In genomic region chr6:84946106-84946505, GRCm38 (mm10) we compare ENCODE assay signal across 22 mouse cellular contexts.
A peak's percentile ranks its signal among the peaks of the same experiment; 100 is the strongest.
DNase-seq lines count a peak whose midpoint lies in the region; ATAC-seq and TF ChIP-seq lines count a peak whose summit lies in the region.
"Had no signal": no experiment of that assay in that cellular context is flagged by ENCODE, and none has a peak within 500 bp of the region (broad histone marks: within the 10 kb centered on the region; RNA-seq: fewer than 3 reads in every experiment).

No protein-coding gene starts in this region.

- no peaks in the 10 kb centered on the region for H3K9me3 ChIP-seq in forebrain, embryonic 14.5 days (replicated peaks; ENCODE audit: control insufficient read depth, low read length)
- H3K9me3 ChIP-seq in forebrain, embryonic 13.5 days (replicated peaks) = no peaks in the 10 kb centered on the region
- no peaks in the 10 kb centered on the region for H3K9me3 ChIP-seq in forebrain, embryonic 15.5 days
- H3K9me3 ChIP-seq in forebrain, embryonic 16.5 days (ENCODE audit: control insufficient read depth, low read length) = no peaks in the 10 kb centered on the region
- H3K9me3 ChIP-seq in MEL (replicated peaks; ENCODE audit: insufficient read depth, low read length) = no peaks in the 10 kb centered on the region
- H3K9me3 ChIP-seq: G1E had no signal

- no peaks in the 10 kb centered on the region for H3K79me2 ChIP-seq in MEL (ENCODE audit: control insufficient read depth, insufficient read depth, low read length, poor library complexity)

- WGBS in forebrain, embryonic 14.5 days = 60% methylated on average over 2 of the region's 2 CpGs
- 70% methylated on average over 2 of the region's 2 CpGs for WGBS in forebrain, embryonic 13.5 days
- WGBS in forebrain, embryonic 15.5 days = 46% methylated on average over 2 of the region's 2 CpGs
- WGBS in forebrain, embryonic 16.5 days = 44% methylated on average over 2 of the region's 2 CpGs

- H3K27me3 ChIP-seq in forebrain, embryonic 14.5 days (replicated peaks; ENCODE audit: control insufficient read depth, insufficient read depth, low read length) = no peaks in the 10 kb centered on the region
- H3K27me3 ChIP-seq in forebrain, embryonic 13.5 days = no peaks in the 10 kb centered on the region
- H3K27me3 ChIP-seq in forebrain, embryonic 15.5 days = no peaks in the 10 kb centered on the region
- H3K27me3 ChIP-seq in forebrain, embryonic 16.5 days (replicated peaks; ENCODE audit: control insufficient read depth, insufficient read depth, low read length) = no peaks in the 10 kb centered on the region
- H3K27me3 ChIP-seq in MEL (ENCODE audit: control insufficient read depth in 1 of 2, insufficient read depth in 2 of 2, low read length in 2 of 2) = no peaks in the 10 kb centered on the region
- H3K27me3 ChIP-seq: CH12.LX, Patski had no signal

- ATAC-seq in forebrain, embryonic 14.5 days = no peak
- ATAC-seq in forebrain, embryonic 13.5 days = no peak
- no peak for ATAC-seq in forebrain, embryonic 15.5 days (replicated peaks)
- no peak; the same call in 1 of the 2 replicates for ATAC-seq in forebrain, embryonic 16.5 days
- ATAC-seq: activated CD4-positive, CD25-positive, alpha-beta regulatory T cell, adult 4 months; CD4-positive, CD25-positive, alpha-beta regulatory T cell, adult 4 months; Patski had no signal

- TF ChIP-seq CTCF in MEL (IDR thresholded peaks at IDR 0.05 in 2 of 3, conservative IDR thresholded peaks at IDR 0.05 in 1 of 3; ENCODE audit: control insufficient read depth in 1 of 3, insufficient read depth in 1 of 3, low read depth in 2 of 3, low read length in 3 of 3, poor library complexity in 1 of 3, severe bottlenecking in 1 of 3) = no peak

- no peak overlapping the region for H3K4me3 ChIP-seq in forebrain, embryonic 14.5 days (ENCODE audit: low read depth, low read length)
- H3K4me3 ChIP-seq in forebrain, embryonic 13.5 days = no peak overlapping the region
- H3K4me3 ChIP-seq in forebrain, embryonic 15.5 days = no peak overlapping the region
- no peak overlapping the region for H3K4me3 ChIP-seq in forebrain, embryonic 16.5 days (replicated peaks; ENCODE audit: low read length)
- H3K4me3 ChIP-seq in MEL (ENCODE audit: control insufficient read depth in 1 of 2, insufficient read depth in 1 of 2, low read depth in 2 of 2, low read length in 2 of 2) = no peak overlapping the region

- H3K36me3 ChIP-seq in forebrain, embryonic 14.5 days (ENCODE audit: control insufficient read depth, insufficient read depth, low read length) = no peaks in the 10 kb centered on the region
- no peaks in the 10 kb centered on the region for H3K36me3 ChIP-seq in forebrain, embryonic 13.5 days (ENCODE audit: poor library complexity, severe bottlenecking)
- no peaks in the 10 kb centered on the region for H3K36me3 ChIP-seq in forebrain, embryonic 15.5 days
- no peaks in the 10 kb centered on the region for H3K36me3 ChIP-seq in forebrain, embryonic 16.5 days (ENCODE audit: control insufficient read depth, insufficient read depth)
- peaks cover 0 to 3% of the 10 kb centered on the region in 2 experiments; a peak in 1 of 4 replicates for H3K36me3 ChIP-seq in MEL (ENCODE audit: control insufficient read depth in 1 of 2, insufficient read depth in 2 of 2, low read length in 2 of 2)
- H3K36me3 ChIP-seq: G1E had no signal

- no peak for TF ChIP-seq RAD21 in MEL (IDR thresholded peaks at IDR 0.05; ENCODE audit: low read depth, low read length)

- no peak for DNase-seq in forebrain, embryonic 14.5 days (ENCODE audit: low spot score)
- peak; percentile 30 for DNase-seq in MEL (ENCODE audit: low read depth, low spot score)
- no peak for DNase-seq in kidney, postnatal 25 days
- DNase-seq: adrenal gland, adult 2 months; adrenal gland, adult 8-10 months; adrenal gland, postnatal 10 days; adrenal gland, postnatal 14 days; adrenal gland, postnatal 25 days; adrenal gland, postnatal 36 days; B cell, adult 2 months; cerebellum, adult 11 months; cerebellum, adult 11-12 months; cerebellum, adult 18-20 months; cerebellum, adult 2 months had no signal

- 0 out of 2 replicates have a peak overlapping the region, but pooled peaks have one; percentile 27 for H3K27ac ChIP-seq in forebrain, embryonic 14.5 days (ENCODE audit: low read depth, low read length)
- H3K27ac ChIP-seq in forebrain, embryonic 13.5 days = no peak overlapping the region
- 0 out of 2 replicates have a peak overlapping the region, but pooled peaks have one; percentile 27 for H3K27ac ChIP-seq in forebrain, embryonic 15.5 days (replicated peaks)
- H3K27ac ChIP-seq in forebrain, embryonic 16.5 days (ENCODE audit: low read length) = no peak overlapping the region
- no peak overlapping the region for H3K27ac ChIP-seq in MEL (ENCODE audit: control insufficient read depth, low read depth, low read length)

- 0 out of 2 replicates have a peak, but pooled peaks cover 4% of the 10 kb centered on the region for H3K4me1 ChIP-seq in forebrain, embryonic 14.5 days (ENCODE audit: control insufficient read depth, insufficient read depth, low read length)
- H3K4me1 ChIP-seq in forebrain, embryonic 13.5 days = peaks cover 20% of the 10 kb centered on the region
- peaks cover 5% of the 10 kb centered on the region for H3K4me1 ChIP-seq in forebrain, embryonic 15.5 days
- peaks cover 7% of the 10 kb centered on the region for H3K4me1 ChIP-seq in forebrain, embryonic 16.5 days (replicated peaks; ENCODE audit: control insufficient read depth, insufficient read depth, low read length)
- H3K4me1 ChIP-seq in MEL (ENCODE audit: control insufficient read depth in 1 of 2, insufficient read depth in 2 of 2, low read length in 2 of 2) = peaks cover 0 to 16% of the 10 kb centered on the region in 2 experiments; a peak in 2 of 4 replicates

- TF ChIP-seq POLR2A in MEL (IDR thresholded peaks at IDR 0.05; ENCODE audit: control insufficient read depth in 1 of 2, insufficient read depth in 1 of 2, low read depth in 1 of 2, low read length in 2 of 2, poor library complexity in 1 of 2) = no peak

- no peak overlapping the region for H3K4me2 ChIP-seq in forebrain, embryonic 14.5 days (ENCODE audit: low read length)
- no peak overlapping the region for H3K4me2 ChIP-seq in forebrain, embryonic 13.5 days
- no peak overlapping the region for H3K4me2 ChIP-seq in forebrain, embryonic 15.5 days (replicated peaks)
- no peak overlapping the region for H3K4me2 ChIP-seq in forebrain, embryonic 16.5 days (ENCODE audit: low read length)

- H3K9ac ChIP-seq in forebrain, embryonic 14.5 days (ENCODE audit: low read length) = no peak overlapping the region
- H3K9ac ChIP-seq in forebrain, embryonic 13.5 days = no peak overlapping the region
- no peak overlapping the region for H3K9ac ChIP-seq in forebrain, embryonic 15.5 days (replicated peaks)
- H3K9ac ChIP-seq in forebrain, embryonic 16.5 days (replicated peaks; ENCODE audit: low read depth, low read length) = no peak overlapping the region
- no peak overlapping the region for H3K9ac ChIP-seq in MEL (ENCODE audit: control insufficient read depth, low read depth, low read length, poor library complexity, severe bottlenecking)

- TF ChIP-seq EP300 in MEL (IDR thresholded peaks at IDR 0.05; ENCODE audit: low read depth in 1 of 2, low read length in 2 of 2) = peak; percentile 72 to 83

TF ChIP-seq in MEL, 35 proteins besides CTCF, POLR2A, EP300 and RAD21:
- TF ChIP-seq UBTF (IDR thresholded peaks at IDR 0.05; ENCODE audit: borderline replicate concordance, insufficient read depth, low read depth, low read length) = no peak
- no peak for TF ChIP-seq POLR2AphosphoS2 (IDR thresholded peaks at IDR 0.05; ENCODE audit: low read length)
- TF ChIP-seq TCF12 (IDR thresholded peaks at IDR 0.05; ENCODE audit: low read depth, low read length) = peak; percentile 75
- 0 out of 2 replicates have a peak, but pooled peaks have one; percentile 15 for TF ChIP-seq ZNF384 (IDR thresholded peaks at IDR 0.05; ENCODE audit: low read depth, low read length)
- TF ChIP-seq GATA1 (IDR thresholded peaks at IDR 0.05; ENCODE audit: low read depth, low read length) = no peak
- TF ChIP-seq HCFC1 (IDR thresholded peaks at IDR 0.05; ENCODE audit: low read depth, low read length) = no peak
- TF ChIP-seq ZKSCAN1 (IDR thresholded peaks at IDR 0.05; ENCODE audit: low read depth, low read length) = no peak
- peak; percentile 61; the same call in 1 of the 2 replicates for TF ChIP-seq MYB (IDR thresholded peaks at IDR 0.05; ENCODE audit: low read depth, low read length)
- no peak for TF ChIP-seq TAL1 (IDR thresholded peaks at IDR 0.05; ENCODE audit: low read length)
- TF ChIP-seq RCOR1 (IDR thresholded peaks at IDR 0.05; ENCODE audit: low read depth, low read length) = peak; percentile 68; the same call in 1 of the 2 replicates
- TF ChIP-seq ELF1 (IDR thresholded peaks at IDR 0.05; ENCODE audit: low read depth, low read length) = no peak
- no peak for TF ChIP-seq USF2 (IDR thresholded peaks at IDR 0.05; ENCODE audit: borderline replicate concordance in 1 of 2, insufficient read depth in 1 of 2, low read depth in 1 of 2, low read length in 2 of 2)

Comparison
In these comparisons a context has a peak if more than half of its experiments do, and no peak if none do; other contexts are left out.
1. H3K27ac ChIP-seq: peak in forebrain, embryonic 14.5 days (single experiment) and forebrain, embryonic 15.5 days (single experiment); none in forebrain, embryonic 13.5 days (single experiment), forebrain, embryonic 16.5 days (single experiment) and MEL (single experiment).